Mouse (Mus musculus) lung, postnatal 0 days (tissue): ENCODE results near the gene Ccdc134. TPM values are rescaled to one million over a fixed set of nuclear protein-coding genes. Genes with fewer than 3 reads are reported as not detected.

Experiments used
- ATAC-seq: fragments of 200-750 bp; cut with Nextera tagmentation; 2 replicates; pipeline ENCODE4 v1.8.0; 2017; ENCODE audit warnings: moderate library complexity
- DNase-seq: peaks from one replicate; pipeline ENCODE4 v3.0.0-alpha.2; 2016; ENCODE audit warnings: low spot score
- H3K27ac ChIP-seq: fragments of 300-500 bp; sonication (generic); 2 replicates; pipeline ENCODE4 v1.5.1; 2014; ENCODE audit warnings: antibody characterized with exemption, mild to moderate bottlenecking, low read length, mixed read lengths
- H3K27me3 ChIP-seq: fragments of 300-500 bp; sonication (generic); replicated peaks from 2 replicates; pipeline ENCODE4 v1.6.1; 2014; ENCODE audit warnings: low read length, mixed read lengths; ENCODE audit not compliant: insufficient read depth
- H3K36me3 ChIP-seq: fragments of 300-500 bp; sonication (generic); 2 replicates; pipeline ENCODE4 v1.6.1; 2014; ENCODE audit warnings: low read length, mixed read lengths; ENCODE audit not compliant: insufficient read depth
- H3K4me1 ChIP-seq: fragments of 300-500 bp; sonication (generic); 2 replicates; pipeline ENCODE4 v1.6.1; 2014; ENCODE audit warnings: antibody characterized with exemption, low read depth, low read length, mixed read lengths; ENCODE audit not compliant: insufficient read depth
- H3K4me2 ChIP-seq: fragments of 300-500 bp; sonication (generic); replicated peaks from 2 replicates; pipeline ENCODE4 v1.6.1; 2014; ENCODE audit warnings: low read depth, mild to moderate bottlenecking, low read length, moderate library complexity, mixed read lengths
- H3K4me3 ChIP-seq: fragments of 300-500 bp; sonication (generic); 2 replicates; pipeline ENCODE4 v1.5.1; 2014; ENCODE audit warnings: low read depth, low read length
- H3K9ac ChIP-seq: fragments of 300-500 bp; sonication (generic); replicated peaks from 2 replicates; pipeline ENCODE4 v1.6.1; 2014; ENCODE audit warnings: low read depth, mild to moderate bottlenecking
- H3K9me3 ChIP-seq: fragments of 300-500 bp; sonication (generic); 2 replicates; pipeline ENCODE4 v1.6.1; 2016; ENCODE audit warnings: low read length, mixed read lengths
- CTCF ChIP-seq: IDR thresholded peaks from 2 replicates; pipeline ENCODE4 v1.5.1; 2016; ENCODE audit warnings: antibody characterized with exemption, mild to moderate bottlenecking
- EP300 ChIP-seq: IDR thresholded peaks from 2 replicates; pipeline ENCODE4 v1.6.1; 2016; ENCODE audit warnings: antibody characterized with exemption, mild to moderate bottlenecking, control low read depth
- WGBS: fragments of 180-500 bp; shearing (Covaris S2); extraction: QIAGEN DNeasy Blood & Tissue Kit; methylation state at CpG from one replicate; pipeline ENCODE4 v1.1.7; 2014; 5-methylcytosine and 5-hydroxymethylcytosine counted together
- polyA plus RNA-seq: library from polyadenylated mRNA; unstranded; fragments of >200 nt; fragmentation: Nextera tagmentation; extraction: Ambion mirVana; gene quantifications from 2 replicates; pipeline ENCODE4 v1.2.1, GENCODE M21; 2015

Ccdc134 gene
- polyA plus RNA-seq, 1 experiment from 2014 or later: 10.8 TPM

- 80% methylated on average over 7 of the region's 7 CpGs for WGBS
- no peaks in the 10 kb centered on the region for H3K9me3 ChIP-seq
- H3K36me3 ChIP-seq: no peaks in the 10 kb centered on the region
- no peak overlapping the region for H3K4me3 ChIP-seq
- DNase-seq (no peak), ATAC-seq (no peak)
- no peaks in the 10 kb centered on the region for H3K27me3 ChIP-seq
- peaks cover 11% of the 10 kb centered on the region; the same call in 1 of the 2 replicates for H3K4me1 ChIP-seq
- no peak overlapping the region for H3K9ac ChIP-seq
- no peak overlapping the region for H3K4me2 ChIP-seq
- no peak for TF ChIP-seq CTCF
- no peak for TF ChIP-seq EP300
- no peak overlapping the region for H3K27ac ChIP-seq
Measured at GRCm38 (mm10) chr15:82152435-82152834, 24.7 kb downstream of the Ccdc134 start.

GRCm38 (mm10) chr15:82156298-82156697, 28.6 kb downstream of the Ccdc134 start:
- Histone ChIP-seq H3K9me3 (no peaks in the 10 kb centered on the region), H3K27me3 (no peaks in the 10 kb centered on the region), H3K36me3 (no peaks in the 10 kb centered on the region), H3K4me1 (peaks cover 22% of the 10 kb centered on the region; the same call in 1 of the 2 replicates), H3K27ac (no peak overlapping the region), H3K4me2 (no peak overlapping the region), H3K9ac (no peak overlapping the region), H3K4me3 (no peak overlapping the region)
- TF ChIP-seq EP300 (no peak), CTCF (no peak)
- DNase-seq (no peak), ATAC-seq (no peak)
- WGBS: 85% methylated on average over 6 of the region's 6 CpGs

GRCm38 (mm10) chr15:82156902-82157301, 29.2 kb downstream of the Ccdc134 start:
- TF ChIP-seq EP300 (no peak), CTCF (no peak)
- Histone ChIP-seq H3K9me3 (no peaks in the 10 kb centered on the region), H3K4me3 (no peak overlapping the region), H3K4me2 (no peak overlapping the region), H3K27ac (no peak overlapping the region), H3K4me1 (peaks cover 26% of the 10 kb centered on the region; the same call in 1 of the 2 replicates), H3K9ac (no peak overlapping the region), H3K27me3 (no peaks in the 10 kb centered on the region), H3K36me3 (no peaks in the 10 kb centered on the region)
- WGBS: 66% methylated on average over 10 of the region's 10 CpGs
- no peak for ATAC-seq
- no peak for DNase-seq

GRCm38 (mm10) chr15:82158243-82159035, 30.7 kb downstream of the Ccdc134 start:
- H3K9me3 ChIP-seq: no peaks in the 10 kb centered on the region
- no peak overlapping the region for H3K4me3 ChIP-seq
- no peak overlapping the region for H3K9ac ChIP-seq
- H3K4me2 ChIP-seq: no peak overlapping the region
- no peaks in the 10 kb centered on the region for H3K36me3 ChIP-seq
- peak; percentile 53 for ATAC-seq
- H3K27ac ChIP-seq: 0 out of 2 replicates have a peak overlapping the region, but pooled peaks have one; percentile 57
- peaks cover 31% of the 10 kb centered on the region; the same call in 1 of the 2 replicates for H3K4me1 ChIP-seq
- TF ChIP-seq CTCF (no peak), EP300 (no peak)
- WGBS: 39% methylated on average over 17 of the region's 17 CpGs
- peak; percentile 61 for DNase-seq
- H3K27me3 ChIP-seq: no peaks in the 10 kb centered on the region

GRCm38 (mm10) chr15:82159471-82159870, 31.7 kb downstream of the Ccdc134 start:
- Histone ChIP-seq H3K4me1 (peaks cover 31% of the 10 kb centered on the region; the same call in 1 of the 2 replicates), H3K27ac (peak overlapping the region; percentile 2; the same call in 1 of the 2 replicates), H3K9ac (no peak overlapping the region), H3K4me2 (no peak overlapping the region), H3K27me3 (no peaks in the 10 kb centered on the region), H3K9me3 (no peaks in the 10 kb centered on the region), H3K36me3 (no peaks in the 10 kb centered on the region), H3K4me3 (no peak overlapping the region)
- 80% methylated on average over 9 of the region's 9 CpGs for WGBS
- no peak for ATAC-seq
- TF ChIP-seq EP300: no peak
- TF ChIP-seq CTCF: no peak
- no peak for DNase-seq

- Histone ChIP-seq H3K27me3 (no peaks in the 10 kb centered on the region), H3K36me3 (no peaks in the 10 kb centered on the region), H3K4me2 (peak overlapping the region; percentile 30), H3K27ac (peak overlapping the region; percentile 79), H3K9me3 (no peaks in the 10 kb centered on the region), H3K9ac (no peak overlapping the region), H3K4me1 (peaks cover 31% of the 10 kb centered on the region; the same call in 1 of the 2 replicates), H3K4me3 (no peak overlapping the region)
- WGBS: 50% methylated on average over 11 of the region's 11 CpGs
- TF ChIP-seq CTCF: no peak
- TF ChIP-seq EP300: peak; percentile 64; the same call in 1 of the 2 replicates
- peak; percentile 76 for ATAC-seq
- peak; percentile 84 for DNase-seq
Measured at GRCm38 (mm10) chr15:82160731-82161640, 33.3 kb downstream of the Ccdc134 start.
